Mouse (Mus musculus) cerebellum, adult 11 months (tissue): ENCODE data around the gene Gabra4.
A peak's percentile ranks its signal among the peaks of the same experiment; 100 is the strongest.
"Not testable (repeated sequence)": the region's sequence is repeated elsewhere in the genome, so short reads cannot be mapped to it uniquely, and the experiment has no call there.

Experiments used
- DNase-seq: peaks from one replicate; pipeline ENCODE4 v3.0.0; 2022

The Gabra4 gene

DNA sequence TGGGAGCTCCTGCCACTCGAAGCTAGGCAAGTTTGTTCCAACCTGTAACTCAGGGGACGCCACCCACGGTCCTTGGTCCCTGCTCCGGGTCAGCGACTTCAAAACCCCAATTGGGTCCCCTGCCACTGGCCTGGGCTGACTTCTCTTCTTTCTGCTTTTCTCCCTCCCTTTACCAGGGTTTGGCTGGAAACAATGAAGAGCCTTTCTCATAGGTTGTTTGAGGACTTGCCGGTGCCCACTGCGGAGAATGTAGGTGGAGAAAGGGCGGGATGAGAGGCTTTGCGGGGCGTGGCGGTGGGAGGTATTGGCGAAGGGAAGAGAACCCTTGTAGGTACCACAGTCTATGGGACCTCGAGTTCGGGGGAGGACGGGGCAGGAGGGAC, at the start of gene Gabra4:
Gabra4 (minus strand) TSS at position 194 of the 383 bp plus-strand sequence.
- peak; percentile 27 for DNase-seq

GRCm38 (mm10) chr5:71701273-71701614, 43.1 kb upstream of the Gabra4 start:
- no peak for DNase-seq

- peak; percentile 41 for DNase-seq
Observed at GRCm38 (mm10) chr5:71700468-71701272, 42.6 kb upstream of the Gabra4 start.

DNA sequence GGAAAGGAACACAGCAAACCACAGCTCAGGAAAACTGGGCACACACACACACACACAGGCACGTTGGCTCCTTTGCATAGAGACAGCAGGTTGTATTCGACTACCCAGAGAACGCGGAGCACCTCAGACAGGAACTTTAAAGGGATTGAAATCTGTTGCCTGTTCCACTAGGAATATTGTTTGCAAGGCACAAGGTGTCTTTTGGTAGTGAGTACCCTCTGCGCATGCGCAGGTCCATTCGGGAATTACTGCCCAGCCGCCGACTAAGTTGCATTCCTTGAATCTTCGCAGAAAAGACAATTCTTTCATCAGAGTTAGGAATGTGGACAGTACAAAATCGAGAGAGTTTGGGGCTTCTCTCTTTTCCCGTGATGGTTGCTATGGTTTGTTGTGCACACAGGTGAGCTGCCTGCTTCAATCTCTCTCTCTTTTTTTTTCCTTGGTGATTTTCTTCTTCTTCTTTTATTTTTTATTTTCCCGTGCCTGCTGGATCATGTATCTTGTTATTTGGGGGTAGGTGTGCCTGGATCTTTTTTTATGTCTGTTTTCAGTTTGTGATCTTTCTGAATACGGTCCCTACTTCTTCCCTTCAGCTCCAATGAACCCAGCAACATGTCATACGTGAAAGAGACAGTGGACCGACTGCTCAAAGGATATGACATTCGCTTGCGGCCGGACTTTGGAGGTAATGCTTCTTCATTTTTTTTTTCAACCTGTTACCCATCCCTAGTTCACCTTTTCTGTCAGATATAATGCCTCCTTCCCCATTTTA, 41.8 kb upstream of the Gabra4 start:
- peak; percentile 53 for DNase-seq

DNA sequence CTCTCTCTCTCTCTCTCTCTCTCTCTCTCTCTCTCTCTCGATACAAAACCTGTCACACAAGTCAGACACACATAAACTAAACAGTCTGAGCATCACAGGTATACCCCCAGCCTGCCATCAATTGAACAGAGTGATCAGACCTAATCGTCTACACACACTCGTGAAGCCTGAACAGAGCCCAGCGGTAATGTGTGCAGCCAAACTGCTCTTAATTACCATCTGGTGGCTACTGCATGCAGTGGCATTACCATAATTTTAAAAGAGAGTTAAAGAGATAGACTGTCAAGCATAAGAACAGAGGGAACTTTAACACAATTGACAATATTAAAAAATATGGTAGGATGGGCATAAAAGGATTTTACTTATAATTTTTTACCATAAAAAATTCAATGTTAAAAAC, 7.5 kb upstream of the Gabra4 start:
- DNase-seq = no peak

- DNase-seq = peak; percentile 28
Observed at GRCm38 (mm10) chr5:71657482-71658114, 510 bp downstream of the Gabra4 start, which contains the start of gene Gabrb1. Gene Gabrb1 (plus strand): TSS chr5:71658113.

DNA sequence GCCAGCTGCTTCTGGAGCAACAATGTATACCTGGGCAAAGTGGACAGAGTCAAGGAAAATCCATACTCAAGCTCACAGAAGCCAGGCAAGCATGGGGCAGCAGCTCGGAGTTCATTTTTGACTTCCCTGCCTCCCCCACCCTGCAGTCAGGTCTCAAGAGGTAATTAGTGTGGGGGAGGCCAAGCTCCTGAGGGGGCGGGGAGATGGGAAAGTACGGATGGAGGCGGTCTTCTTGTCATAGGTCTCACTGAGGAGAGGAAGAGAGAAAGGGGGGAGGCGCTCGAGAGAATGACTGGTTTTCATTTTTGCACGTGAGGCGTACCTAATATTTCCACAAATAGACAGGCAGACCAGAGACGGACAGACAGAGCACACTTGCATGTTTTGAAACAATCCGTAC, 1.3 kb downstream of the Gabra4 start:
- peak; percentile 10 for DNase-seq

- no peak for DNase-seq
Observed at GRCm38 (mm10) chr5:71654056-71654455, 4.1 kb downstream of the Gabra4 start.

DNA sequence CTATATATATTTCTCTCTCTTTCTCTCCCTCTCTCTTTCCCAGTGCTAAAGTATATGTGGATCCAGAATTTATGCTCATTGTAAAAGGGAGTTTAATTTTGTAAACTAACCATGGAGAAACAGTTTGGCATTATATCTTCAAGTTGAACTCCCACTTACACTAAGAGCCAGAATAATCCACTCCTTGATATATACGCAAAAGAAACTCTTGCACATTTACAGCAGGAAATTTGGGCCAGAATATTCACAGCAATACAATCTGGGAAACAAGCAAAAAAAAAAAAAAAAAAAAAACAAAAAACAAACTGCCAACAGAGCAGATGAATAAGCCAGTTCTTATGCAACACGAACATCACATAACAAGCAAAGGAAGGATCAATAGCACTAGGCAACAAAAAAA, 10.0 kb downstream of the Gabra4 start:
- no peak for DNase-seq

- DNase-seq = no peak
Observed at GRCm38 (mm10) chr5:71639804-71640203, 18.3 kb downstream of the Gabra4 start.

GRCm38 (mm10) chr5:71627820-71628219, 30.3 kb downstream of the Gabra4 start:
- DNase-seq = no peak

GRCm38 (mm10) chr5:71616734-71617133, 41.4 kb downstream of the Gabra4 start:
- DNase-seq = no peak

DNA sequence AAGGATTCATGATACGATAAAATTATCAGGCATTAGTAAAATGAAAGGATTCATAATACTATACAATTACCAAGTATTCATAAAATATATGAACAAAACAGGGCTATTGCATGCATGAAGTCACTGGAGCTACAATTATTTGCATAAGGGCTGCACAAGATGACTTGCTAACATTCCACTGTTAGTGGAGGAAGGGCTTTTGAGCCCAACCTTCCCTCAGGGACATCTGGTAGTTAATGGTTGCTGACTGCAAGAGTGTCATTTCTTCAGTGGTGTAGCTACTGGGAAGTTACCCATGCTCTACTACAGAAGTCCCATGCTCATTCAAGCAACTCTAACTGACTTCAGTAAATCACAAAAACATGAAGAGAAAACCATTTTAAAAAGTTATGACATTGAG, 43.8 kb downstream of the Gabra4 start:
- no peak for DNase-seq

- no peak for DNase-seq
Observed at GRCm38 (mm10) chr5:71608735-71609134, 49.4 kb downstream of the Gabra4 start.

- DNase-seq = no peak
Observed at GRCm38 (mm10) chr5:71606907-71607306, 51.2 kb downstream of the Gabra4 start.

DNA sequence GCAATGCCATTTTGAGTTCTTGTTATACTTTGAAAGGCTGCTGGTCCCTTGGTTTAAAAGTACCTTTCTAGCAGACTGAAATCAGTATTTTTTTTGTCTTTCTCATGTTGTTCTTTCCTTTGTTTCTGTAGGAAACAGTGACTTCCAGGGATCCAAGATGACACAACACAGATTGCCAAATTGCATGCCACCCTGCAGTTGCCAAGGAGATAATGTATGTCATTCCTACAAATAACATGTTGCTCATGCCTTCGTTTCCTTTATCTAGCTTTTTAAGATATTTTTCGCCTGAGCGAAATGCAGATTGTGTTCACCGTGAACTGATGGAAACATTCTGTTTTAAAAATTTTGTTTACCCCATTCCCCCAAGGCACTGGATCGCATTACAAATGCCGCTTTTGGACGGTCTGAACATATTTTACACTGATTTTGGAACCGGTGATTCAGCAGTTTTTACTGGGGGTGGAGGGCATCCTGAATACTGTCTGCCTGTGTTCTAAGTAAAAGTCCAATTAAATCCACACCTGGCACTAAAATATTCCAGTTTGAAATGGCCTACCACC, 53.9 kb downstream of the Gabra4 start:
- no peak for DNase-seq

DNA sequence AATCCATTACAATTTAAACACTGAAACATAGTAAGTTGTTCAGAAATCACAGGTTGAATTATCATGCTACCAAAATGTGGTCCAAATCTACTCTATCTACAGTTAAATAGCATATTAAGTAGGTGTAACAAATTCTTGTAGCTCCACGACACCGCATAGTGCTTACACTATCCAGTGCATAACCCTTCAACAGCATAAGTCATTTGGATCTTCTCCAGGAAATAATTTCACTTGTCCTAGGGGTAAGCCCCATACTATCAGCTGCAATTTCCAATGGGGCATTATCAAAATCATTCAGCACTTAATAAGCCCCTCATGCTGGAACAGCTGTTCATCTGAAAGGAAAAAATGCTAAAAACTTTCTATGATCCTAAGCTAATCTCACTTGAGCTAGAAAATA, 62.8 kb downstream of the Gabra4 start:
- DNase-seq = no peak

GRCm38 (mm10) chr5:71593745-71594255, 64.3 kb downstream of the Gabra4 start:
- DNase-seq = no peak

GRCm38 (mm10) chr5:71571646-71572237, 86.4 kb downstream of the Gabra4 start:
- no peak for DNase-seq

GRCm38 (mm10) chr5:71548079-71548478, 110.0 kb downstream of the Gabra4 start, which contains the start of gene Cox7b2:
Gene Cox7b2 (minus strand): TSS chr5:71548205.
- no peak for DNase-seq

- DNase-seq = no peak
Observed at GRCm38 (mm10) chr5:71545554-71545953, 112.6 kb downstream of the Gabra4 start.

DNA sequence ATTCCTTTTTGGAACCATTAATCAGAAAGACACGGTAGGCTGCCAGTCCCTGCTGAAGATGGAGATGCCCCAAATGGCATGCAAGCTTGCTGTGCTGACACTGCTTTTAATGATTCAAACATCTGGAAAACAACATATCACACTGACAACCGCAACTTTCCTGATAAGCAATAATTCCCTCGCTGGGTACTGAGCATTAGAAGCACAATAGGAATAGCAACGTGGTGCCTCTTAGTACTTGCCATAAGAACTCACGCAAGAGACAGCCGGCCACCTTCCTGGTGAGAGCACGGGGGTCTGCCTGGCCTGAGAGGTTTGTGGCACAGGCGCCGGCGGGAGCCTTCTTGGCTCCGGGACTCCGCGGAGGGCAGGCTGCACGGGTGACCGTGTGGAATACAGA, 132.6 kb downstream of the Gabra4 start:
- DNase-seq = not testable (repeated sequence)
